Mouse (Mus musculus) forebrain, embryonic 11.5 days (tissue): ENCODE data around the gene Gm17555. TPM values are rescaled to one million over a fixed set of nuclear protein-coding genes. Genes with fewer than 3 reads are reported as not detected.
"Not testable (repeated sequence)": the region's sequence is repeated elsewhere in the genome, so short reads cannot be mapped to it uniquely, and the experiment has no call there.

Source experiments
- ATAC-seq: fragments of 200-750 bp; cut with Nextera tagmentation; replicated peaks from 2 replicates; pipeline ENCODE4 v1.8.0; 2017; ENCODE audit warnings: moderate TSS enrichment; ENCODE audit not compliant: low FRiP score
- DNase-seq: peaks from one replicate; pipeline ENCODE4 v3.0.0-alpha.2; 2017; ENCODE audit warnings: low spot score
- H3K27ac ChIP-seq: fragments of 300-500 bp; sonication (generic); 2 replicates; pipeline ENCODE4 v1.5.1; 2014; ENCODE audit warnings: low read depth, low read length
- H3K27me3 ChIP-seq: fragments of 300-500 bp; sonication (generic); 2 replicates; pipeline ENCODE4 v1.6.1; 2014; ENCODE audit warnings: mild to moderate bottlenecking, low read length, mixed read lengths; ENCODE audit not compliant: control insufficient read depth, insufficient read depth
- H3K36me3 ChIP-seq: fragments of 300-500 bp; sonication (generic); 2 replicates; pipeline ENCODE4 v1.6.1; 2014; ENCODE audit warnings: mild to moderate bottlenecking, low read length, moderate library complexity, mixed read lengths; ENCODE audit not compliant: control insufficient read depth, insufficient read depth
- H3K4me1 ChIP-seq: fragments of 300-500 bp; sonication (generic); replicated peaks from 2 replicates; pipeline ENCODE4 v1.6.1; 2014; ENCODE audit warnings: low read length, mixed read lengths; ENCODE audit not compliant: control insufficient read depth, insufficient read depth
- H3K4me2 ChIP-seq: fragments of 300-500 bp; sonication (generic); 2 replicates; pipeline ENCODE4 v1.6.1; 2014; ENCODE audit warnings: low read depth, mild to moderate bottlenecking, low read length, moderate library complexity, mixed read lengths; ENCODE audit not compliant: severe bottlenecking
- H3K4me3 ChIP-seq: fragments of 300-500 bp; sonication (generic); 2 replicates; pipeline ENCODE4 v1.5.1; 2014; ENCODE audit warnings: low read depth, low read length
- H3K9ac ChIP-seq: fragments of 300-500 bp; sonication (generic); 2 replicates; pipeline ENCODE4 v1.6.1; 2014; ENCODE audit warnings: low read length
- H3K9me3 ChIP-seq: fragments of 300-500 bp; sonication (generic); 2 replicates; pipeline ENCODE4 v1.6.1; 2016; ENCODE audit warnings: low read length, mixed read lengths; ENCODE audit not compliant: control insufficient read depth
- WGBS: fragments of 180-500 bp; shearing (Covaris S2); extraction: QIAGEN DNeasy Blood & Tissue Kit; methylation state at CpG from one replicate; pipeline ENCODE4 v1.1.7; 2014; 5-methylcytosine and 5-hydroxymethylcytosine counted together
- polyA plus RNA-seq: library from polyadenylated mRNA; unstranded; fragments of >200 nt; fragmentation: Nextera tagmentation; extraction: Ambion mirVana; gene quantifications from 2 replicates; pipeline ENCODE4 v1.2.1, GENCODE M21; 2014

The Gm17555 gene
- polyA plus RNA-seq = not detected in 2 replicates

DNA sequence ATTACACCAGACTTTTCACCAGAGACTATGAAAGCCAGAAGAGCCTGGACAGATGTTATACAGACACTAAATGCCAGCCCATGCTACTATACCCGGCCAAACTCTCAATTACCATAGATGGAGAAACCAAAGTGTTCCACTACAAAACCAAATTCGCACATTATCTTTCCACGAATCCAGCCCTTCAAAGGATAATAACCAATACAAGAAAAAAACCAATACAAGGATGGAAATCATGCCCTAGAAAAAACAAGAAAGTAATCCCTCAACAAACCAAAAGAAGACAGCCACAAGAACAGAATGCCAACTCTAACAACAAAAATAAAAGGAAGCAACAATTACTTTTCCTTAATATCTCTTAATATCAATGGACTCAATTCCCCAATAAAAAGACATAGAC, at the start of gene Gm17555:
Gm17555 (plus strand) TSS at position 301 of the 400 bp plus-strand sequence.
- not testable (repeated sequence) for H3K36me3 ChIP-seq, ATAC-seq, H3K27me3 ChIP-seq, H3K4me2 ChIP-seq, DNase-seq, H3K9me3 ChIP-seq, H3K4me1 ChIP-seq, H3K27ac ChIP-seq, H3K9ac ChIP-seq, H3K4me3 ChIP-seq
- 93% methylated on average over 3 of the region's 3 CpGs for WGBS

DNA sequence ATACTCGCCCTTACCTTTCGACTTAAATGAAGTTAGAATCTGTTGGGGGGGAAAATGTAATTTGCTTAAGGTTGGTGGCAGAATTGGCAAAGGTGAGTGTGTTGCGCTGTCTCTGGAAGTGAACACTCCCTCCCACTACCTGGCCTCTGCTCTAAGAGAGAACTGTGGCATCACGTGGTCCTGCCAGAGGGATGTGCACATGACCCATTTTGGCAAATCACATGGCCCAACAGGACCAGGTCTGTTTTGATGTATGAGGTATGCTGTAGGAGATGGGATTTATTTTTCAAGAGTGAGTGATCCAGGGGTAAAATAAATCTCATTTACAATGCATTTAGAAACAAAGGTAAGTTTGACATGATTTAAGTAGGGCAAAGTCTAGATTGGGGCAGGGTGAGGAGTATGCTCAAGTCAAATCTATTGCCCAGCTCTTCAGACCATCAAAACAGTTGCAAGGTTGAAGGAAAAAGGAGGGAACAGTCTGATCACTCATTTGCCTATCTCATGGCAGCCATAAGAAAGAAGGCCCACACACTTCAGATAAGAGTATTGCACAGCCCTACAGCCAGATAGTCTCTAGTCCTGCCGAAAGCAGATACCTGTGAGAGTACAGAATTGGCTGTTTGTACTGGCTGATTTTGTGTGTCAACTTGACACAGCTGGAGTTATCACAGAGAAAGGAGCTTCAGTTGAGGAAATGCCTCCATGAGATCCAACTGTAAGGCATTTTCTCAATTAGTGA, 49.5 kb upstream of the Gm17555 start:
- DNase-seq (no peak), ATAC-seq (no peak)
- no peak overlapping the region for H3K4me2 ChIP-seq
- H3K9me3 ChIP-seq = no peaks in the 10 kb centered on the region
- H3K27ac ChIP-seq = no peak overlapping the region
- no peak overlapping the region for H3K9ac ChIP-seq
- no peak overlapping the region for H3K4me3 ChIP-seq
- H3K36me3 ChIP-seq = no peaks in the 10 kb centered on the region; the same call in 1 of the 2 replicates
- H3K4me1 ChIP-seq = no peaks in the 10 kb centered on the region
- H3K27me3 ChIP-seq = no peaks in the 10 kb centered on the region
- 92% methylated on average over 5 of the region's 5 CpGs for WGBS

DNA sequence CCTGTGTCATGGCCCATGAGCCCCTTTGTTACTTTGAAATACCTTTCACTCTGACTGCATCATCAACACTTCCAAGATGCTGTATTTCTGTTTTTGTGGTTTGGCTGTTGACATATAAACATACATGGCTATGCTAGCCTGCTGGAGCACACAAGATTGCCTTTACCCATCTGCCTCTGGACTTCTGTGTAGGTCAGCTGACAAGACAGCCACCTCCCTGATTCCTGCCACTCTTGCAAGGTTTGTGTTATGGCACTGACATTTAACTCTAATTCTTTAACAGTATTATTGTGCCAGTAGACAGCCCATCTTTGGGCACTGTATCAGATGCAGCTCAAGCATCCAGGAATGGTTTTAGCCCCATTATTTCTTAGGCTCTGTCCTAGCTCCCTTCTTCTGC, 48.6 kb upstream of the Gm17555 start:
- Histone ChIP-seq H3K9me3 (no peaks in the 10 kb centered on the region), H3K4me3 (no peak overlapping the region), H3K27me3 (no peaks in the 10 kb centered on the region), H3K9ac (no peak overlapping the region), H3K36me3 (no peaks in the 10 kb centered on the region; the same call in 1 of the 2 replicates), H3K4me2 (no peak overlapping the region), H3K4me1 (no peaks in the 10 kb centered on the region), H3K27ac (no peak overlapping the region)
- ATAC-seq (no peak), DNase-seq (no peak)

DNA sequence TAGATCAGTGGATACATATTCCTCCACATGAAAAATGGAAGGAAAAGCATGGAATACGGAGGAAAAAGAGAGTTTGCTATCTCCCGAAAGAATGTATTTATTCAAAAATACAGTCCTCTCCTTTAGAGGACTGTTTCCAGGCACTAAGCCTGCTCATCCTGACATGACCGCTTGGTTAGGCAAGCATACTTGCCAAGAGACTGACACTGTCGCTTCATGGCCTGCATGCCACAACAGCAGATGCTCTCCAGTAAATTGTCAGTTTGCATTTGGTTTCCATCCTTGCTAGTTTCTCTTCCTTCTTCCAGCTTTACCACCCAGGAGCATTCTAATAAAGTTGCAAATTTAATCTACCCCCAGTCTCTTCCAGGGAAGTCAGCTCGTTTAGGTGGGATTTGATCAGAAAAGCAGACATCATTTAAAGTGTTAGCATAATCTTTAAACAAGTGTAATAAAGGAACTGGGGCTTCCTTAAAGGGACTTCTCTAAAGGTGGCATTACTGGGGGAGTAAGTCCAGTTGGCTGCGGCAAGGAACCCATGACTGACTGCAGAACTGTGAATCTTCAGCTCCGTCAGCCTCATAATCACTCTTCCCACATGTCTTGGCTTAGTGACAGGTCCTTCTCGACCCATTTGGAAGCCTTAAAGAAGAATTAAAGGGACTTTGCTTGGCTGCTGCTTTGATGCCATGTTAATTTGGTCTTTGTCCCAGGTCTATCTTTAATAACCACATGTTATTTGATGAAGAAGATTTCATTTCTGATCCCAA, 47.9 kb upstream of the Gm17555 start:
- Histone ChIP-seq H3K27ac (no peak overlapping the region), H3K4me1 (no peaks in the 10 kb centered on the region), H3K9me3 (no peaks in the 10 kb centered on the region), H3K4me3 (no peak overlapping the region), H3K9ac (no peak overlapping the region), H3K27me3 (no peaks in the 10 kb centered on the region), H3K36me3 (no peaks in the 10 kb centered on the region), H3K4me2 (no peak overlapping the region)
- 86% methylated on average over 8 of the region's 8 CpGs for WGBS
- DNase-seq (no peak), ATAC-seq (no peak)

DNA sequence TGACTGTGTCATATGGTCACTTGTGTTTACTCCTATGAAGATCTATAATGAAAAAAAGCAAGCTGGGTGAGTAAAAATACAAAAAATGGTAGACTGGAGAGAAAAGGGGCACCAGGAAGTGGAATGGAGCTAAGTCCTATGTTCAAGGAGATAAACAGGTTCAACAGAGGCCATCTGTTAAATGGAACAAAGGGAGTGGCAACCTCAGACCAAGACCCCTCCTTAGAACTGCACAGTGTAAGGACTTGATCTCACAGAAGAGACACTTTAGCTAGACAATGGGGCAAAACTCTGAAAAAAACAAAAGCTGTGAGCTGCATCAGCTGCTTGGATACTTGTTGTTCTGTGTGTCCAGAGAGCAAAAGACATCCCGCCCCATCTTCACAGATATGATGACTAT, 43.5 kb upstream of the Gm17555 start:
- no peak overlapping the region for H3K9ac ChIP-seq
- no peaks in the 10 kb centered on the region for H3K36me3 ChIP-seq
- H3K4me2 ChIP-seq = no peak overlapping the region
- no peaks in the 10 kb centered on the region for H3K9me3 ChIP-seq
- no peak for ATAC-seq
- H3K27ac ChIP-seq = no peak overlapping the region
- no peaks in the 10 kb centered on the region for H3K27me3 ChIP-seq
- WGBS = 93% methylated on average over 1 of the region's 1 CpGs
- no peak for DNase-seq
- no peaks in the 10 kb centered on the region for H3K4me1 ChIP-seq
- H3K4me3 ChIP-seq = no peak overlapping the region

DNA sequence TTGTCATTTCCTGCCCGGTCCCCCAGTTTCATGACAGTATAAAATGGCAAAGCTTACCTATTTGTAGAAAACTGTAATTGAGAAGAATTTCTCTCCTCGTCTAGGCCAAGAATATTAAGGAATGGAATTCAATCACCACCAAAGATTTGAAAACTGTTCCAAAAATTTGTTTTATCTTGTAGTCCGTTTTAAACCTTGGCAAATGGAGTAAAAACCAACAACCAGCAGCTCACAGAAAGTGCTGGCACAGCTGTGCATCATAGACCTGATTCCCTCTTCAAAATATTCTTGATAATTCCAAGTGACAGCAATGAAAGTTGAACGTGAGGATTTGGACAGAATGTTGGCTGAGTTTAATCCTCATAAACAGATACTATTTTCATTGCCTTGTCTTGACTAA, 23.6 kb upstream of the Gm17555 start:
- no peak for DNase-seq
- 82% methylated on average over 4 of the region's 4 CpGs for WGBS
- no peak overlapping the region for H3K9ac ChIP-seq
- no peaks in the 10 kb centered on the region for H3K36me3 ChIP-seq
- H3K4me1 ChIP-seq = no peaks in the 10 kb centered on the region
- no peaks in the 10 kb centered on the region for H3K27me3 ChIP-seq
- no peak overlapping the region for H3K27ac ChIP-seq
- ATAC-seq = no peak
- no peak overlapping the region for H3K4me2 ChIP-seq
- H3K9me3 ChIP-seq = no peaks in the 10 kb centered on the region
- no peak overlapping the region for H3K4me3 ChIP-seq

DNA sequence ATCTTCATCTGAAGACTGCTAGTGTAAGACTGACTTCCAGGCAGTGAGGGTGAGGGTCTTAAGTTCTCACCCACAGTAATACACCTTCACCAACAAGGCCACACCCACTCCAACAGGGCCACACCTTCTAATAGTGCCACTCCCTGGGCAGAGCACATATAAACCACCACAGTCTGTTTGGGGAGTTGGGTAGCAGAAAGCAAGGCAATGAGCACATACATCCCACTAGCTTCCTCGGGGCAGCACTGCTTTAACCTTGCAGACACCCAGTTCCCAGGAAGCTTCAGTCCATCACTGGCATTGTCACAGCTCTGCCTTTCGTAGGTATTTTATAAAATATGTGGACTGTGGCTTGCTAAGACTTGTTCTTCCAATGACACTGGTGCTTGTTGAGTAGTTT, 22.8 kb upstream of the Gm17555 start:
- Histone ChIP-seq H3K27ac (no peak overlapping the region), H3K4me1 (no peaks in the 10 kb centered on the region), H3K4me2 (no peak overlapping the region), H3K4me3 (no peak overlapping the region), H3K36me3 (no peaks in the 10 kb centered on the region), H3K9ac (no peak overlapping the region), H3K9me3 (no peaks in the 10 kb centered on the region), H3K27me3 (no peaks in the 10 kb centered on the region)
- ATAC-seq (no peak), DNase-seq (no peak)
- WGBS = 84% methylated on average over 2 of the region's 2 CpGs

DNA sequence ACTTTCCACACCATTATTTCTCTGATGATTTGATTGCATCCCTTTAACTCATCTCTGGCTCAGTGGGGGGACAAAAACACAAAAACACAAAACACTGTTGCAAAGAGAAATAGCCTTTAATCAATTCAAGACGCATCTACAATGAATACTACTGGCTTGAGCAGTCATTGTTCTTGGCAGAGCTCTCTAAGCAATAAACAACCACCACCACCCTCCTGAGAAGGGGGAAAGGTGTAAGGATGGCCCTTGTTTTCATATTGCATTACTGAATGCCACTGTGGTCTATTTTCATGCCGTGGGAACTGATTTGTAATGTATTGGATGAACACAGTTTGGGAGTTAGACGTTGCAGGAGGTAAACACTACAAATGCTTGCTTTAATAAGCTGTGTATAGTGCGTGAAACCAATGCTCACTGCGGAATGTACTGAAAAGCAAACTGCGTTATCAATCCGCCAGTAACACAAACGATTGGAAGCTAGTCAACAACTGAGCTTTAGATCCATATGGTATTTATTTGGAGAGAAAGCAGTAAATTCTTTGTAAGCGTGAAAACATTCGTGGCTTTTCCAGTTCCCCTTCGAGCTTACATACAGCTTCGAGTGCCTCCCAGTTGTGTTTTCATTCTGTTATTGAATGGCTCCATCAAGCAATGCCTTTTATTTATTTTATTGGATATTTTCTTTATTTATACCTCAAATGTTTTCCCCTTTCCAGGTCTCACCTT, 19.1 kb upstream of the Gm17555 start:
- no peak overlapping the region for H3K4me2 ChIP-seq

More for the DNA sequence above, 19.1 kb upstream of the Gm17555 start:
- H3K36me3 ChIP-seq = no peaks in the 10 kb centered on the region
- DNase-seq (no peak), ATAC-seq (no peak)
- H3K27ac ChIP-seq = no peak overlapping the region
- no peaks in the 10 kb centered on the region for H3K9me3 ChIP-seq
- no peaks in the 10 kb centered on the region for H3K4me1 ChIP-seq
- no peak overlapping the region for H3K4me3 ChIP-seq
- WGBS = 83% methylated on average over 12 of the region's 12 CpGs
- H3K9ac ChIP-seq = no peak overlapping the region
- no peaks in the 10 kb centered on the region for H3K27me3 ChIP-seq
